Mouse (Mus musculus) liver, postnatal 0 days (tissue): ENCODE measurements around the gene Lcn11.

ENCODE experiments used
- CTCF ChIP-seq: sonication (generic); IDR thresholded peaks from 2 replicates; pipeline ENCODE4 v1.5.1; 2016; ENCODE audit warnings: antibody characterized with exemption, low read depth
- EP300 ChIP-seq: IDR thresholded peaks from 2 replicates; pipeline ENCODE4 v1.6.1; 2016; ENCODE audit warnings: antibody characterized with exemption, low read depth, mild to moderate bottlenecking

- no peak for TF ChIP-seq CTCF
- no peak for TF ChIP-seq EP300
These were observed 8.9 kb downstream of the Lcn11 start for GRCm38 (mm10) chr2:25785573-25786322.
